Mouse (Mus musculus): Measurements from ENCODE around the gene Eif4g2. TPM values are rescaled to one million over a fixed set of nuclear protein-coding genes. Genes with fewer than 3 reads are reported as not detected.
A peak's percentile ranks its signal among the peaks of the same experiment; 100 is the strongest.

The Eif4g2 gene
- polyA plus RNA-seq (2012; rRNA removed): 272 and 330 TPM in 2 replicates

- DNase-seq (ENCODE audit: extremely low spot score in 1 of 2, low spot score in 1 of 2): peak; percentile 98 to 99
Measured at GRCm38 (mm10) chr7:111082822-111083732, at the start of gene Eif4g2. TSS of gene Eif4g2 (minus strand) at chr7:111083030.

- no peak for DNase-seq (ENCODE audit: extremely low spot score in 1 of 2, low spot score in 1 of 2)
Measured at GRCm38 (mm10) chr7:111132596-111132995, 49.8 kb upstream of the Eif4g2 start.

DNA sequence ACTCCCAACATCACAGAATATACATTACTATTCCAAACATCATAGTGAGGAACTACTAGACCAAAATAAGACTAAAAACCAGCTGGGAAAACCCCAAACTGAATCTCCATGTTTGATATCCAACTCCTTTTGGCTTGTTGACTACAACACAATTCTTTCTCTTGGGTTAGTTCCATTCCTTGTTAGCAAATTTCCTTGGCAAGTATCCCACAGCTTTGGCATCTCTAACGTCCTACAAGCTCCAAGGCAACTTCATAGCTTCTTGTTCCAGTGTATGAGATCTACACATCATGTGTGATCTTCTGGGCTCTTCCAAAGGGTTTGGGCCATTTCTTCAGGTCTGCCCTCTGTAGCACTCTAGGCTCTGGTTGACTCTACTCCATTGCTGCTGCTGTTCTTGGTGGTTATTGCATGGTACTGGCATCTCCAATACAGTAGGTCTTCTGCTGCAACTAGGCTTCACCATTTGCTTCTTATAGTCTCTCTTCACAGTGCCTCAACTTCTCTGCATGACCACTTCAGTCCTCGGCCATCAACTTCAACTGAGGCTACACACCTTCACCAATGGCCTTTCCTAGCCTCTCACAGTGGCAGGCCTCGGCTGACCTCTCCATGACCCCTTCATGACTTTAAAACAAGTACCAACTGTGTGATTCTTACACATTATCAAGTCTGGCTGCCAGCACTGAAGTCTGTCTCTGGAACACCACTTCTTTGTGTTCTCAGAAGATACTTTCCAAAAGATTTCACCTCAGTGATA is 44.0 kb upstream of the Eif4g2 start:
- no peak for DNase-seq (ENCODE audit: extremely low spot score in 1 of 2, low spot score in 1 of 2)

DNA sequence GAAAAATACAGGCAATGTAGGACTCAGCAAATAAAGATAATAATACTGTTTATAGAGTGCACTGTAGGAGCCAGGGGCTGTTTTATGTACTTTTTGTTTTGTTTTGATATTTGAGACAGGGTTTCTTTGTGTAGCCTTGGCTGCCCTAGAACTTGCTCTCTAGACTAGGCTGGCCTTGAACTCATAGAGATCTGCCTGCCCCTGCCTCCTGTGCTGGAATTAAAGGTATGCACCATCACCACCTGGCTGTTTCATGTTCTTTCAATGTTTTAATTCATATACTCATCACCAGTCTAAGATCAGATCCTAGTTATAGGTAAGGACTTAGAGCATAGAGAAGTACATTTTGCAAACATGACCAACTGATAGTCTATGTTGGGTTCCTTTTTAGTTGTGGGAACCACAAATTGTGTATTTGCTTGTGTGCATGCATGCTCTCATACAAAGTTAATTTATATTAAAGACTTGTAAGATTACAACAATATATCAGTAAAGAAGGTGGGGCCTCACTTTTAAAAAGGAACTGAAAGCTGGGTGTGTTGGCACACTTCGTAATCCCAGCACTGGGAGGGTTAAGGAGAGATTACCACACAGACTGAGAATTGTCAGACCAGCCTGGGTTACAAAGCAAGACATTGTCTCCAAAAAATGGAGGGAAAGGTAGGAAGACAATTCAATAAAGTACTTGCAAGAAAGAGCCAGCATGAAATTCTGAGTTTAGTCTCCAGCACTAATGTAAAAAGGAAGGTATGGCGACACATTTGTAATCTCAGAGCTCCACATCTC is 41.1 kb upstream of the Eif4g2 start:
- DNase-seq (ENCODE audit: extremely low spot score in 1 of 2, low spot score in 1 of 2): no peak

DNA sequence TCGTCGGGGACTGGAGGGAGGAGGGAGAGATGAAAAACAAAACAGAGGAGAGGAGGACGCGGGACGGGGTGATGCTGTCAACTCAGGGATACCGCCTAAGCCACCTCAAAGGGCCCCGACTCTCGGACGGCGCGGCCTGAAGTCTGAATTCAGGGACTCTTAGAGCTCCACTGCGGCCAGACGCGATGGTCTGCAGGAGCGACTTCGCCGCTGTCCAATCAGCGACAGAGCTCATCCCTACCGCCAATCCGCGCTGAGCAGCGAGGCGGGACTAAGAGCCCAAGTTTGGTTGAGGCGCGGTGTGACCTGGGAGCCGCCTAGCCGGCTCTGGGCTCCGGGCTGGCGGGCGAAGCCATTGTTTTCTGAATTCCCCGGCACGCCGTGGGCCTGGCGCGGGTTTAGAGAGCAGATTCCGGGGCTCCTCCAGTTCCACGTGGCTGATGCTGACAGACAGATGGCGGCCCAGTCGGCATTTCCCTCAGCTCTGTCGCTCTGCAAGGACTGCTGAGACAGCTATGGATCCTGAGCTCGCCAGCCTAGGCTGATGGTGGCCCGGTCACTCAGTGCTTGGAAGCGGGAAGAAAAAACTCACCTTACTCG is 39.8 kb upstream of the Eif4g2 start:
- peak; percentile 95 to 98 for DNase-seq (ENCODE audit: extremely low spot score in 1 of 2, low spot score in 1 of 2)

- DNase-seq (ENCODE audit: extremely low spot score in 1 of 2, low spot score in 1 of 2): peak in 1 of 2 experiments; percentile 18
Measured at GRCm38 (mm10) chr7:111122084-111122530, 39.3 kb upstream of the Eif4g2 start.

DNA sequence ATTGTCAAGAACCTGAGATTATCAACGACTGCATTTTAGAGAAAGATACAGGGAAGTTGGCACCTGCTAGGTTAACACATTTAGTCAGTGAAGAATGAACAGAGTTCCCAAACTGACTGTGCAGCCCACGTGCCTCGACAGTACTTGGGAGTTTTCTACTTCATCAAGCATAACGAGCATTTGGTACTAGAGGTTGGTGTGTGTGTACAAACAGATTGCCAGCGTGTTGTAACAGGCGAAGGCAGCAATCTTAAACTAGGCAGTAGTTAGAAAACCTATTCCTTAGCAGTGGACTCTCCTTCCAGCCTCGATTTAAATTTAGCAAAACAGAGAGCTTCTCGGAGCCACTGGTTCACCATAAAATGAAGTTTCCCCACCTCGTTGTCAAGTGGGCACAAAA is 38.7 kb upstream of the Eif4g2 start:
- peak in 1 of 2 experiments; percentile 1 for DNase-seq (ENCODE audit: extremely low spot score in 1 of 2, low spot score in 1 of 2)

GRCm38 (mm10) chr7:111109561-111109960 is 26.7 kb upstream of the Eif4g2 start:
- no peak for DNase-seq (ENCODE audit: extremely low spot score in 1 of 2, low spot score in 1 of 2)

- DNase-seq (ENCODE audit: extremely low spot score in 1 of 2, low spot score in 1 of 2): no peak
Measured at GRCm38 (mm10) chr7:111109161-111109560, 26.3 kb upstream of the Eif4g2 start.

- no peak for DNase-seq (ENCODE audit: extremely low spot score in 1 of 2, low spot score in 1 of 2)
Measured at GRCm38 (mm10) chr7:111098196-111098595, 15.4 kb upstream of the Eif4g2 start.

- DNase-seq (ENCODE audit: extremely low spot score in 1 of 2, low spot score in 1 of 2): no peak
Measured at GRCm38 (mm10) chr7:111095169-111095568, 12.3 kb upstream of the Eif4g2 start.

DNA sequence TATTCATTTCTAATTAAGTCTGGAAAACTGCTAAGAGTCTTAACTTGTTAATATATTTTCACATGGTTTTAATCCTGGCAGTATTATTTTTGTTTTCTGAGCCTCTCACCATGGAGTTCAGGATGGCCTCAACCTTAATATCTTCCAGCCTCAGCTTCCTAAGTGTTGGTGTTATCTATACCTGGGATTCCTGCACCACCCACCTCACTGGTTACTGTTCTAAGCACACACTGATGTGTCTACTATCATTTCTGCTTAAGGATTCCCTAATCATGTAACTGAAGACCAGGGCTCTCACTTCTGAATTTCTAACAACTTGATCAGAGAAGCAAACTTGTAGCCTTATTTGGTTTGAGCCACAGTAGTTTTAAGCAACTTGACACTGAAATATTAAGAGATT is 2.3 kb upstream of the Eif4g2 start:
- no peak for DNase-seq (ENCODE audit: extremely low spot score in 1 of 2, low spot score in 1 of 2)

GRCm38 (mm10) chr7:111084443-111084842 is 1.6 kb upstream of the Eif4g2 start:
- DNase-seq (ENCODE audit: extremely low spot score in 1 of 2, low spot score in 1 of 2): no peak

- no peak for DNase-seq (ENCODE audit: extremely low spot score in 1 of 2, low spot score in 1 of 2)
Measured at GRCm38 (mm10) chr7:111083733-111084120, 897 bp upstream of the Eif4g2 start.

DNA sequence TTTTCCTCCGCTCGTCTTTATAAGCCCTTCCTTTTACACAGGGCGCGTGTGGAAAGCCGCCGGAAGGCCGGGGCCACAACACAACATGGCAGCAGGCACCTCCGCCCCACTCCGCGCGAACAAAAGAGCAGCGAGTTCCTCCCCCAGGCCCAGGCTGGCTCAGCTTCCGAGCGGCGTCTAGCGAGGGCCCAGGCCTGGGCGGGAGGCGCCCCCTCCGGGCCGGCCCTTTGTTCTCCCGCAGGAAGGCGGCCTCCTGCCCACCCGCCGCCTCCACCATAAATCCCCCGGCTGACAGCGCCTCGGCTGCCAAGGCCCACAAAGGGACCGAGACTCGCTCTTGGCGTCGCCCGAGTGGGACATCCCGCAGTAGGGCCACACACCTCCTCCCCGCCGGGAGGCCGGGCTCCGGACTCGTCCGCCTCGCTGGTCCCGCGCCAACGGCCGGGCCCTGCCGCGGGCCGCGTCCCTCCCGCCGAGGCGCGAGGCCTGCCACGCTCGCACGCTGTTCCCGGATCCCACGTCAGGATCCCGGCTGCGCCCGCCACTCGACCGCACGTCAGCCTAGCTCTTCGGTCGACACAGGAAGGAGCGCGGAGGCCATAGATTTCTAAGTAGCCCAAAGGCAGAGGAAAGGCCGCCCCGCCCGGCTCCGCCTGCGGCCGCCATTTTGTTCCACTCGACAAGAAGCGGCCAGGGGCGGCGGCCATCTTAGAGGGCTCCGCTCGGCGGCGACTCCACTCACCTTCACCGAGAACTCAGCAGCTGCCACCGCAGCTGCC is 598 bp downstream of the Eif4g2 start:
- peak; percentile 58 to 79 for DNase-seq (ENCODE audit: extremely low spot score in 1 of 2, low spot score in 1 of 2)

DNA sequence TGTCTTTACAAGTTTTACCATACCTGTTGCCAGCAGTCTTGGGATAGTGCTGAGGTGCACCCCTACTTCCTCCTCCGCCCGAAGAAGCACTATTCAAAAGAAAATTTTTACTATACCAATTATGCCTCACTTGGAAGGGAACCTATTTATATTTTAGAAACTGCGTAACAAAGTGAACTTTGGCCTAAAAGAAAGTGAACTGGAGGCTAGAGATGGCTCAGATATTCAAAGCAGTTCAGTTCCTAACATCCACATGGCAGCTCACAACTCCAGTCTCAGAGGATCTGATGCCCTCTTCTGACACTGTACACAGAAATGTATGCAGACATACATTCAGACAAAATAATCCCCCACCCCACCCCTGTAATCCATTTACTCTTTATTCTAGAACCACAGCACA is 2.0 kb downstream of the Eif4g2 start:
- no peak for DNase-seq (ENCODE audit: extremely low spot score in 1 of 2, low spot score in 1 of 2)

GRCm38 (mm10) chr7:111080026-111080425 is 2.8 kb downstream of the Eif4g2 start:
- no peak for DNase-seq (ENCODE audit: extremely low spot score in 1 of 2, low spot score in 1 of 2)

DNA sequence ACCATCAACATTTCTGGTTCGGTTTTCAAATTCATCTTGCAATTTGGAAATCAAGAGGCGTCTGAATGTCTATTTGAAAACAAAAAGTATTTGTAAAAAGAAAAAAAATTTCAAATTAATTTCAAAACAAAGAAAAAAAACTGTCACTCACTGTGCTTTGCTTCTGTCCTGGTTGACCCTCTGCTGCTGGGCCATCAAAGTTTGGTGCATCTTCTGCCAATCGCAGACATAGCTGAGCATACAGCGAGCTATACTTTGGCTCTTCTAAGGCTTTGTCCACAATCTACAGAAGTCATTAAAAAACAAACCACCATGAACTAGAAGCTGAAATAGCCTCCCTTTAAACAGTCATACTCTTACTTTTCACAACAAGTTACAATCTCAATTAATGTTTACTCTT is 4.6 kb downstream of the Eif4g2 start:
- no peak for DNase-seq (ENCODE audit: extremely low spot score in 1 of 2, low spot score in 1 of 2)

DNA sequence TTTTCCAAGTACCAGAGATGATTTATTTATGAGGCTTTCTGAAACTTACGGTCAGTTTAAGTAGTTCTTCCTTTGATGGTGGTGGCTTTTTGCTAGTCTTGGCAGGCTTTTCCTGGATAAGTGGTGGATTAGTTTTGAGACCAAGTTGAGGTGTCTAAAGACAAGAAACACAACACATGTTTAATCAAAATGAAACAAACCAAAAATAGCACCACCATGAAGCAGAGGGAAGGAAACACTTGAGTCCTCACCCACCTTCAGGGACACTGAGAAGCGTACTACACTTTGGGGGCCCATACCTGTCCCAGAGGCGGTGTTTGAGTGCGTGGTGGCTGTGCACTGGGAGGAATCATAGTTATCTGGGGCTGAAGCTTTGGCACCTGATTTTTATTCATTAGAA is 7.5 kb downstream of the Eif4g2 start:
- no peak for DNase-seq (ENCODE audit: extremely low spot score in 1 of 2, low spot score in 1 of 2)

GRCm38 (mm10) chr7:111072410-111072809 is 10.4 kb downstream of the Eif4g2 start:
- no peak for DNase-seq (ENCODE audit: extremely low spot score in 1 of 2, low spot score in 1 of 2)

Data from frontal cortex, adult 2 months (tissue).